Mouse (Mus musculus) cerebellum, adult 8-10 months (tissue): ENCODE results near the gene Sel1l.
A peak's percentile ranks its signal among the peaks of the same experiment; 100 is the strongest.

ENCODE experiments used
- DNase-seq: peaks from one replicate; pipeline ENCODE4 v3.0.0; 2022

Sel1l gene

DNA sequence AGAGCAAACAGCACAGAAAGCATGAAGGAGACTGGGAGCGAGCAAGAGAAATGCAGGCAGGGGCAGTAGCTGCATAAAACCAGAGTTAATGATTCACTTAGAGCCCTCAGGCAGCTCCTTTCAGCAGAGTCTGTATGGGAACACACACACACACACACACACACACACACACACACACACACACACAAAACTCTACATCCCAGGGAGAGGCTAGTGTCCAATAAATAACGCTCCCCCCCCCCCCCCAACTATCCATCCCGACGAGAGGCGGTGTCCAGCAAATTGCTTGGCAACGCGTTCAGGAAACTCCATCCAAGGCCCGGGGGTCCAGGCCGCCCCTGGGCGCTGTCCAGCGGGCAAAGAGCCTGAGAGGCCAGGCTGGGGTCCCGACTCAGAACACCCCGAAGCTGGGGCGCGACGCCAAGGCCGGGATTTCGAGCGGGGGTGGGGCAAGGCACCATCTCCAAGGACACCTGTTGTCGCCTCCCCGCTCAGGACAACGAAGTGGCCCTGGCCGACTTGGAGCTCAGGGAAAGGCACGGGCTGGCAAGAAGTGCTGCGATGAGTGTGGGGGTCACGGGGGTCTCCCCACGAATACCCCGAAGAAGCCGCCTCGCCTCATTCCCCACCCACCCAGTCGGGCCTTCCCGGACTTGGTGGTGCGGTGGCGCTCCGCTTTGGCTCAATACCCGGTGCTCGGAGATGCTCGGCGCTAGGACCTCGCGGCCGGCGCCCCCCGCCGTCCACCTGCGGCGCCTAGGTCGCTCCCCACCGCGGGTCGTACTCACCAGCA is 70.5 kb downstream of the Sel1l start:
- peak; percentile 23 for DNase-seq

DNA sequence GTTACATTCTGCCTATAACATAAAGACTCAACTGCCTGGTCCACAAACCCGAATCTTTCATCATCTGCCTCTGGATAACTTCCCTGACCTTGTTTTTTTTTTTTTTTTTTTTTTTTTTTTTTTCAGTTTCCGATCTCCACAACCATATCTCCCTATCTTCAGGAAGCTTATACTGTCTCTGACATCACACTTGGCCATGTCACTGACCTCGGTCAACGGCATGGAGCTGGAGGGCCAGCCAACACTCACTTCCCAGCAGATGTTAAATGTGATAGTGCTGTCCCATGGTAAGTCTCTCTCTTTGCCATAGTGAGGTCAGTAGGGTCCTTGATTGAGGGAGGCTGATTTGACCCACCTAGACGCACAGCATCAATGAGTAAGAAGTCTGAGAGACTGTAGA is 72.6 kb downstream of the Sel1l start:
- DNase-seq = no peak

DNA sequence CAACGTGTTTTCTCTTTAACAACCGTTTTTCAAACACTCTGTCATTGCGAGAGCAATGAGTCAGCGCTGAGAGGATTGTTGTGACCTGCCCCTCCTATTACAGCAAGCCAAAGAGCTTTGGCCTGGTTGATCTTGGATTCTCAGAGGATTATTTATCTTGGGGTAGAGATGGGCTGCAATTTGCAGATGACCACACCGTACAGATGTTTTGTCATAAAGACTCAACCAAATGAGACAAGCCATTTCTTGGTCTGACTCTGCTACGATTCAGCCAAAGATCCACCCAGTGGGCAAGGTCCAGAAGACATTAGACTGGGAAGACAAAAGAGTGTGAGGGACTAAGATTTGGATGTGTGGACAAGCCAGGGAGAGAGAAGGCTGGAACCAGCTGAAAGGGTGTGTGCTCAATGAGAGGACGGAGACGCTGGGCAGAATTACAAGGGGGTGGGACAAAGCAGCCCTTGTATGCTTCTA is 74.1 kb downstream of the Sel1l start:
- DNase-seq = no peak

DNA sequence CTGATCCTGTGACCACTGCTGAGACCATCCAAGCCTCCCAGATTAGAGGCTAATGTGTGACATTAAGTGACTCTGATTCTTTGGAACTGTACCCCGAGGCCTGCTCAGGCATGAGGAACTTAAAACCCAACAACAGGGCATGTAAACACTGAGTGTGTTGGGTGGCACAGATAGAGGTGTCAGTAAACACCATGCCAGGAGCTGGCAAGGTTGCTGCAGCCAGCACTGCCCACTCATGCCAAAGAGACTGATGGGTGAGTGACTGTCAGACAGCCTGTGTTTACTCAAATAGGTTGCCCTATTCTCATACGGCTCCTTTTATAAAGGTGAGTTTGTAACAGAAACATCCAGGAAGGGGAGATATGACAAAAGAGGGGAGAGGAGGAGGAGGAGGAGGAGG is 80.1 kb downstream of the Sel1l start:
- DNase-seq = no peak

DNA sequence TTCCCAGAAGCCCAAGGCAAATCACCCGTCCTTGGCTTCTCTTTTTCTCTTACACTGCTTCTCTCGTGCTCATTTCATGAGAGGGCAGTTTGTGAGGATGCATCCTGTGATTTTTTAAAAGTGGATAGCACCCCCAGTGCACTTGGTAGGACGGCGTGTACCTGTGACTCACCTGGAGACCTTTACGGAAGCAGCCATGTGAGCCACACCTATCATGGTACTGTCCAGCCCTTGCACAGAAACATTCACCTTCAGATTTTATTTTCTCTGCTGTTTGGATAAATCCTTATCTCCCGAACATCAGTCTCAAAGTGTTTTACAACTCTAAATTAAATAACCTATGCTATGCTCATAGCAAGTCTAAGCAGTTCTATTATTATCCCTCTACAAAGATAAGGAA is 80.8 kb downstream of the Sel1l start:
- no peak for DNase-seq

DNA sequence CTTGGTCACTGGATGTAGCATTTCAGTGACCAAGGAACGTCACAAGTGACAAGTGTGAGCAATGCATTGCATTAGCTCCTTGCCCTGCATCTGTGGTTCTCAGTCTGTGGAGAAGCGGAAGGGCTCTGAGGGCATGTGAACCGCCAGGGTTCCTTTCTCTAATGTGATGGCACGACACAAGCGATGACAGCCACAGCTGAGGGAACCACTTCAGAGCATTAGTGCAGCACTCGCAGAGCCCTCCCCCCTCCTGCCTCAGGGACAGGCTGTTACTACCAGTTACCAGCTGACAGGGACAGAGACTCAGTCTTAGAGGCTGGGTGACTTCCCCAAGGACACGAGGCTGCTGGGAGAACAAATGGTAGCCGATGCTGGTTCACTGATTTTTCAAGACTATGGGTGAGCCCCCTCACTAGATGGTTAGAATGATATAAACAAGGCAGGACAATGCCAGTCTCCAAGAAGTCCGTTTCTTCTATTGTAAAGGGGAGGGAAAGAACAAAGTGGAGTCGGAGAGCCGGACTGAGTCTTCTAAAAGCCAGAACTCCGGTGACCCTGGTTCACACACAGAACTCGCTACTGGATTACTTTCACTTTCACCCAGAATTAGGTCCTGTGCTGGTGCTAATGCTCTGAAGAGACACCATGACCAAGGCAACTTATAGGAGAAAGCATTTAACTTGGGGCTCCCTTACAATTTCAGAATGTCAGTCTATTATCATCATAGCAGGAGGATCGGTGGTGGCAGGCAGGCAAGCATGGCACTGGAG is 82.4 kb downstream of the Sel1l start:
- no peak for DNase-seq

DNA sequence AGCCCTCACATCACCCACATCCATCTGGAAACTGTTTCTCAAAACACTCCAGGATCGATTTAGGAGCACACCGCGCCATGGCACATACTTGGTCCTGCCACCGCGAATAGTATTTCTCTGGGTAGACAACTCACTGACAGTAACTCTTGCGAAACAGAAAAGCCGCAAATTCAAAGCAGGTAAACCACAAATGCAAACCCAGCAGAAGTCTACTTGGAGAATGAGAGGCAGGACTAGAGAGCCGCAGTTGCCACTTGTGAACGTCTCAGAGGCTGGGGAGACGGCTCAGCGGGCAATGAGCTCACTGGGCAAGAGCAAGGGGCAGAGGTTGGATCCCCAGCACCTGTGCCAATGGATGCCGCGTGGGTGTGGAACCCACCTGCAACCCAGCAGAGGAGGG is 83.5 kb downstream of the Sel1l start:
- DNase-seq = no peak

DNA sequence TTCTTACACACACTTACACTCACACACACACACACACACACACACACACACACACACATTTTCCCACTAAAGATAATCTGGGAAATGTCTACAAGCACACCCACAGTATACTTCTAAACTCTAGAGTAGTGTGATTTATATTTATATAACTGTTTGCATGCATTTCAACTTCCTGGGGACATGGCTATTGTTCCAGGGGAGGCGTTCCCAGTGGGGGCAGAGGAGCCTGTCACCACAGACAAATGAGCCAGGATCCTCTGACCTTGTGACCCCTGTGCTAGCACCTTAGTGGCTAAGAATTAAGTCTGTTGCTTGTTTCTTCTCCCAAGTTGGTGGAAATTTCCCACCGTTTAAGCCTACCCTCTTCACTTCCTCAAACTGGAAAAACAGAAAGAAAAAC is 83.9 kb downstream of the Sel1l start:
- no peak for DNase-seq

DNA sequence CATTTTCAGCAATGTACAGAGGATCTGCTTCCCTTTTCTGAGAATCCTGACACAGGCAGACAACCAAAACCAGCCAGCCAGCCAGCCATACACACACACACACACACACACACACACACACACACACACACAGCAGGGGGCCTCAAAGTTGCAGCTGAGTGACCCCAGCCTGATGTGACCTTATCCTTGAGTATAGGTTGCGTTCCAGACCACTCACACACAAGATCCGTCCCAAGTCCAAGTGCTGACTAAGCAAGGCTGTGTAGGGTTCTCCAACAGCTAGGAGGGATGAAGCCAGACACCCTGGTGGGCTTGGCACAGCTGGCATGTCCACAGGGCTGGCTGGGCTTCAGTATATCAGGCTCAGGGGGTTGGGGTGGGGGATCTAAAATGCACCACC is 84.5 kb downstream of the Sel1l start:
- no peak for DNase-seq

DNA sequence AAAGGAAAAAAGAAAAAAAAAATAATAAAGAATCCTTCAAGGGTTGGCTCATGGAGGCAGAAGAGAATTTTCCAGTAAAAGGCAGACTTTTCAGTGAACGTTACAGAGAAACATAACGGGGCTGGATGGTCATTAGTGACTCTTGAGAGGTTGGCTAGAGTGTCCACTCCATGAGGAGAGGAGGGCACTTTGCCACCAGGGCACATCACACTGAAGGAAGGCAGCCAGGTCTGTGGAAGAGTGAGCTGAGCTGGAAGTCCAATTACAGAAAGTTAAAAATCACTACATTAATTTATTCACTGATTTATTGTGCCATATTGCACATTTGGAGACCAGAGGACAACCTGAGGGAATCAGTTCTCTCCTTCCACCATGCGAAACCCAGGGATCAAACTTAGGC is 89.1 kb downstream of the Sel1l start:
- DNase-seq = no peak

DNA sequence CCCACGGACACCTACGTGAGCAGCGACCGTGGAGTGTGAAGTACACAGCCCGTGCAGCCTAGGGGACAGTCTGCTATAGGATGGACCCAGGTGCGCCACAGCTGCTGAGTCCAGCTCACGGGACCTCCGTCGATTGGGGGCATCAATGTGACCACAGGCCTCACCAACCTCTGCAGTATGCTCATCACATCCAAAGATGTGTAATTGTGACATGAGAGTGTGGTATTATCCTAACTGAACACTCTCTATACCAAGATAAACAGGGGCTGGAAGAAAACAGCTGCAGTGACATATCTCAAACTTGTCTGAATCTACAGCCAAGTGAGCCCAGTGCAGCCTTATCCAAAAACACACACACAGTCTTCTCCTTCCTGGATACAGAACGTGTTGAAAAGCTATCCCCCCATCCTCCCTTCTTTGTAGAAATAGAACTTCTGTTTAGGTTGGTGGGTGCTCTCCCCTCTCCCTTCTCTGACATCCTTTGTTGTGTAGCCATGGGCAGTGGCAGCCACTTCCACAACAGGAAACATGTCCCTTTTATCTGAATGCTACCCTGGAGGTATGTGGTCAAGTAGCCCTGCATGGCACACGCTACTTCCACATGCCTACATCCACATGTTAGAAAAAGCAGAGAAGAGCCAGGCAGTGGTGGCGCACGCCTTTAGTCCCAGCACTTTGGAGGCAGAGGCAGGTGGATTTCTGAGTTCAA is 90.9 kb downstream of the Sel1l start:
- no peak for DNase-seq

DNA sequence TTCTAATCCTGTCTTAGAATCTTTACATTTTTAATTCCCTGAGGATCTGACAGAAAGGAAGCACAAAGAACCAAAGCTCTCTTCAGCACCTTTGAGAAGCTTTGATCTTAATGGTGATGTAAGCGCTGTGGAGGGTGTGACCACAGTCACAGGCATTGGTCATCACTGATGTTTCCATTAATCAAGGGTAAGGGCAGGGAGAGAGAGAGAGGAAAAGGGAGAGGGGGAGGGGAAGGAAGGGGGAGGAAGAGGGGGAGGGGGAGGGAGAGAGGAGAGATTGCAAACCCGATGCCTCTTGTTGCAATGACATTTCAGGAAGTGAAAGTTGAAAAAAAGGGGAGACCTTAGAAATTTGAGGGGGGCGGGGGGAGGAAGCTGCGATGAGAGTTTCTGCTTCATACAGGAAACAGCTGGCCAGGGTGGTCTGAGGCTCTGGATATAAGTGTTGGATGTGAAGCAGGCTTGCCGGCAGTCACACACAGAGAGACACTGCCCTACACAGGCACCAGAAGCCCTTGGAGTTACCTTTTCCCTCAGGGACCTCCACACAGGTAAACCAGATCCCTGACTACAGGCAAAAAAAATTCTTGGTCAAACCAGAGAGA is 92.3 kb downstream of the Sel1l start:
- no peak for DNase-seq
